Mouse (Mus musculus): ENCODE results near the gene Clasp2. TPM values are rescaled to one million over a fixed set of nuclear protein-coding genes. Genes with fewer than 3 reads are reported as not detected.
"Not testable (repeated sequence)": the region's sequence is repeated elsewhere in the genome, so short reads cannot be mapped to it uniquely, and the experiment has no call there.

The Clasp2 gene
- total RNA-seq, 2 experiments from 2014 or later, result 56.2 to 63.4 TPM

GRCm38 (mm10) chr9:113815836-113816235, 74.6 kb downstream of the Clasp2 start:
- no peak for DNase-seq

GRCm38 (mm10) chr9:113822150-113822549, 80.9 kb downstream of the Clasp2 start:
- DNase-seq, result no peak

GRCm38 (mm10) chr9:113828719-113829118, 87.4 kb downstream of the Clasp2 start:
- no peak for DNase-seq

GRCm38 (mm10) chr9:113830219-113830618, 88.9 kb downstream of the Clasp2 start:
- DNase-seq, result no peak

DNA sequence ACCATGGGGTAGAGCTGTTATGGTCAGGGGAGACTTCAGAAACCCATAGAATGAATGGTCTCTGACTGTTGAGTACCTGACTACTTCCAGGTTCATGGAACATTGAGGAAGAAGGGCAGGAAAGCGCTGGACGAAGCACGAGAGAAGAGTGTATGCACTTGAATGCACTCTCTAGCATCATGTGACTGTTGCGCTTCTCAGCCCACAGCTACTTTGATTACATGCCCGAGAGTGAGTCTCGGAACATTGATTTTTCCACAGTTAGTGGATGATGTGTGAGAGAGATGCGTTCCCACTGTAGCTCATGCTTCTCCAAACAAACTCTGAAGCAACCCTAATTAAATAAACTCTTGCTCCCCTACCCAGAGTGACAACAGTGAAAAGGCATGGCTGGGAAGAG, 92.2 kb downstream of the Clasp2 start:
- DNase-seq, result no peak

DNA sequence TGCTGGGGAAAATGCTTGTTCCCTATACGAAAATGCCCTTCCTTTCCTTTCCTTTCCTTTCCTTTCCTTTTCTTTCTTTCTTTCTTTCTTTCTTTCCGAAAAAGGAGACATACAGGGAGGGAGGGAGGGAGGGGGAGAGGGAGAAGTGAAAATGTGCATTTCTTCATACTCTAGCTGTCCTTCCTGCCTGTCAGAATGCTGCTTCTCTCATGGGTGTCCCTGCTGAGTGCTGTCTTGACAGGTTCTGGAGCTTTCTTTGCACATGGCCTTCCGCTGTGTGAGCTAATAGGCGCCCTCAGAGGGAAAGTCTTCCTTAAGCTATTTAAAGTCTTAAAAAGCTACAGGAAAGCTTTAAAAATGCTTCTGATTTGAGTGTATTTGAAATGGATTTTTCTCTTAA, 95.7 kb downstream of the Clasp2 start:
- no peak for DNase-seq

- no peak for DNase-seq
Measured at GRCm38 (mm10) chr9:113837461-113837860, 96.2 kb downstream of the Clasp2 start.

DNA sequence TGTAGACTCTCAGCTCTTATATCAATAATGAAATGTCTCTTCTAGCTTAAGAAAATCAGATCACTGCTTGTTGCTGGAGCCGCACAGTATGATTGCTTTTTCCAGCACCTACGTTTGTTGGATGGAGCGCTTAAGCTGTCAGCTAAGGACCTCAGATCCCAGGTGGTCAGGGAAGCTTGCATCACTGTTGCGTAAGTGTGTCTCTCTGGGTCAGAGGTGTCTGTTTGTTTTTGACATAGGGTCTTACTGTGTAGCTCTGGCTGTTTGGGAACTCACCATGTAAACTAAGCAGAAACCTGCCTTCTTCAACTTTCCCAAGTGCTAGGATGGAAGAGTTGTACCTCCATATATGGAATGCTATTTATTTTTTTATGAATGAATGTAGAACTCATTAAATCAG, 102.8 kb downstream of the Clasp2 start:
- no peak for DNase-seq

DNA sequence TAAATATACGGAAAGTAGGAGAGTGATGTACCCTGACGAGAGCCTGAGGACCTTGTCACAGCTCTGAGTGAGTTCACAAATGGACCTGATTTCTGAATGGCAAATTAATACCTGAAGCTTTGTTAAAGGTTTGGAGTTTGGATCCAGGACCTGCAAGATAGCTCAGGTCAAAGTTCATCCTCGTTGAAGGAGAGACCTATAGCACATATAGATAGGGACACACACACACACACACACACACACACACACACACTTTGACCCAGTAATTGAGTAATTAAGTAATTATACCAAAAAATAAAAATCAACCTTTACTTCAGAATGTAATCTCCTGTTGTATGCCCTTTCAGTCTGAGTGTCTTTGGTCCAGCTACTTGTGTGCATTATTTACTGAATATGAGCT, 114.2 kb downstream of the Clasp2 start:
- no peak for DNase-seq

DNA sequence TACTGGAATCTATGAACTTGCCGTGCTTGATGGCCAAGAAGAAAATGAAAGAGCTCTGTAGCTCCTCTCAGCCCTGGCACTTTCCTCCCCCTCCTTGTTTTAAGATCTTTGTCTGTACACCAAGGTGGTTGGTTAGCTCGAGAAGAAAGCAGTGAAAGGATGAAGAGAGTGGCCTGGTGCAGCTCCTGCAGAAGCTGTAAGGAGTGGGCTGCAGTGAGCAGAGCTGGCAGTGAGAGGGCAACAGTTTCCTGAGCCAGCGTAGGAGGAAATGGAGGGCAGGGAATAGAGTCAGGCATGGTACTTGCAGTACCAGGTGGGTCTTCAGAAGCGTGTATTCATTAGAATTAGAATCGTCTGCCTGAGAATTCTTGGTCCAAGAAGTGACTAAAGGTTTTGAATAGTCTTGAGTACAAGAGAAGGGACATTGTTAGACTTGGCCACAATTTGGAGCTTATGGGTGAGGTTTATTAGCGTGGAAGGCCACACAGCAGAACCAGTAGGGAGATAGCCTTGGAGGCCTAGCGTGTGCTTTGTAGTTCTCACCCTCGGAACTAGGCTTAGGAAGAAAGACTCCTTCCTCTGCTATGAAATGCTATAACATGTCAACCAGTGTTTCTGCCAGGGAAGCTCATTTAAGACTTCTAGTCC, 116.1 kb downstream of the Clasp2 start:
- no peak for DNase-seq

DNA sequence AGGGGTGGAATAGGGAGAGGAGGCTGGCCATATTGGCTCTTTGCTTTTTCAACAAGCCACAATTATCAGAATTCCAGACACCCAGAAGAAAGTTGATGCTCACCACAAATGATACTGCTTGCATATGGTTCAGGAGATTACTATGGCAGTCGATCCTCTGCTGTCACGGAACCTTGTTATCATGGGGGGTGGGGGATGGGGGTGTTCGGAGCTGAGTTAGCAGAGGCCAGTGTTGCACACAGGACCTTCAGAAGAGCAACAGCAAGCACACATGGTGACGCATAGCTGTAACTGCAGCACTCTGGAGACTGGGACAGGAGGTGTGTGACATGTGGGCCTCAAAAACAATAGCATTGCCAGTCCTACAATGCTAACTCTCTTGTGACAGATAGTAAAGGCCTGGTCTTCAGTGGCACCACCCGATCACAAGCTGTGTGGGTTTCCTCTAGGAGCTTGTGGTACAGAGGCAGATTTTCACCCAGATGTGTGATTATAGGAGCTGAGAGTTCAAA, 116.7 kb downstream of the Clasp2 start:
- DNase-seq, result no peak

GRCm38 (mm10) chr9:113859420-113859819, 118.1 kb downstream of the Clasp2 start:
- no peak for DNase-seq

- no peak for DNase-seq
Measured at GRCm38 (mm10) chr9:113863370-113863999, 122.2 kb downstream of the Clasp2 start.

- DNase-seq, result no peak
Measured at GRCm38 (mm10) chr9:113867951-113868350, 126.7 kb downstream of the Clasp2 start.

DNA sequence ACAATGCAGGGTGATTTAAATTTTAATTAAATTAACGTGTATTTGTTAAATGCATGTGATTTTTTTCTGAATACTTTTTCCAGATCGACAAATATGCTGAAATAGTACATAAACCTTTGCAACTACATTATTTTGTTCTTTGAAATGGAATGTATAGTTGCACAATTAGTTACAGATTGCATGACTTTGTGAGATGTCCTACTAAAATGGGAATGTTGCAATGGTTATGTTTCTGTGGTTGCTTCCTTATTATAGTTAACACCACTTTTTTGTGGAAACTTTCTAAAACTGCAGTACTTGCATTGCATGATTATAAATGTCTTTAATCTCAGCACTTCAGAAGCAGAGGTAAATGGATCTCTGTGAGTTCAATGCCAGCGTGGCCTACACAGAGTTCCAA, 153.6 kb downstream of the Clasp2 start:
- no peak for DNase-seq

DNA sequence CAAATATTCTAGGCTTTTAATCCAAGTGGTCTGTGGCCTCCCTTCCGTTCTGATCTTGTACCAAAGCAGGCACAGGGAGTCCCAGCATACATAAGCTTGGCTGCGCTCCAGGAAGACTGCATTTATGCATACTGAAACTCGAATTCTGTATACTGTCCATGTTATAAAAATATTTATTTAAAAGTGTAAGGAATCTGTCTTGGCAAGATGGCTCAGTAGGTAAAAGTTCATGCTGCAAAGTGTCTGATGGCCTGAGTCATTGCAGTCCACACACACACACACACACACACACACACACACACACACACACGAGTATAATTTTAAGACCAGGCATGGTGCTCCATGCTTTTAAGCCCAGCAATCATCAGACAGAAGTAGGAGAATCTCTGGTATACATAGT, 161.9 kb downstream of the Clasp2 start:
- DNase-seq, result peak; percentile 4 to 22

DNA sequence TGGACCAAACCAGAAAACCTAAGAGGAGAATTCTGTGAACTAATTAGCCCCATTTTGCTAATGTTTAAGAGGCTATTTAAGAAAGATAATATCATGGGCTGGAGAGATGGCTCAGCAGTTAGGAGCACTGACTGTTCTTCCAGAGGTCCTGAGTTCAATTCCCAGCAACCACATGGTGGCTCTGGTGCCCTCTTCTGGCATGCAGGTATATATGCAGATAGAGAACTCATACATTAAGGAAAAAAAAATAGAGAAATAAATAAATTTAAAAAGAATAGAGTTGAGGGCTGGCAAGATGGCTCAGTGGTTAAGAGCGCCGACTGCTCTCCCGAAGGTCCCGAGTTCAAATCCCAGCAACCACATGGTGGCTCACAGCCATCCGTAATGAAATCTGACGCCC, 163.0 kb downstream of the Clasp2 start:
- not testable (repeated sequence) for DNase-seq

DNA sequence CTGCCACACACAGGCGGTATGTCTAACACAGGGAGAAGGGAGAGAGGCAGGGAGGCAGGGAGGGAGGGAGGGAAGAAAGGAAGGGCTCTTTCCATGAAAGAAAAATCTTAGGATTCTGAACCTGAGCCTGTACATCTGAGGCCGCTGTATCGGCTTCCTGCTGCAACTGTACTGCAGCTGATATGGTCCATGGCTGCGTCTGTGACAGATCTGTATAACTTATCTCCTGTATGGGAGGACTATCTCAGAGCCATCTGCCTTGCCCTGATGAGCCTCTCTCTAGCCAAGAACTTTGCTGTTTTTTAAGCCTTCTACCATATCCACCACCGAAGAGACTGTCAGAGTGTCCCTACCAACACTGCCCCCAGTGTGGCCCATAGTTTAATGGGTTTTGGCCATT, 174.5 kb downstream of the Clasp2 start:
- no peak for DNase-seq

GRCm38 (mm10) chr9:113922677-113923076, 181.4 kb downstream of the Clasp2 start:
- no peak for DNase-seq

GRCm38 (mm10) chr9:113924883-113925282, 183.6 kb downstream of the Clasp2 start:
- no peak for DNase-seq

DNA sequence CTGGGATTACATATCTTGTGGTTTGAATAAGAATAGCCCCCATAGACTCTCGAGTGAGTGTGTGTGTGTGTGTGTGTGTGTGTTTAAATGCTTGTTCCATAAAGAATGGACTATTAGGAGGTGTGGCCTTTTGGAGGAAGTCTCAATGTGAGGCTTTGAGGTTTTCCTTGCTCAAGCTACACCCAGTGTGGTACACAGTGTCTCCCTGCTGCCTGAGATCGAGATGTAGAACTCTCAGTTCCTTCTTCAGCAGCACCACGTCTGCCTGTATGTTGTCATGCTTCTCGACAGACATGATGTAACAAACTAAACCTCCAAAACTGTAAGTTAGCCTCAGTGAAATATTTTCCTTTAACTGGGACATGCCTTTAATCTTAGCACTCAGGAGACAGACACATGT, 187.3 kb downstream of the Clasp2 start:
- peak in 1 of 2 experiments; percentile 46 for DNase-seq

- no peak for DNase-seq
Measured at GRCm38 (mm10) chr9:113929676-113930075, 188.4 kb downstream of the Clasp2 start.

DNA sequence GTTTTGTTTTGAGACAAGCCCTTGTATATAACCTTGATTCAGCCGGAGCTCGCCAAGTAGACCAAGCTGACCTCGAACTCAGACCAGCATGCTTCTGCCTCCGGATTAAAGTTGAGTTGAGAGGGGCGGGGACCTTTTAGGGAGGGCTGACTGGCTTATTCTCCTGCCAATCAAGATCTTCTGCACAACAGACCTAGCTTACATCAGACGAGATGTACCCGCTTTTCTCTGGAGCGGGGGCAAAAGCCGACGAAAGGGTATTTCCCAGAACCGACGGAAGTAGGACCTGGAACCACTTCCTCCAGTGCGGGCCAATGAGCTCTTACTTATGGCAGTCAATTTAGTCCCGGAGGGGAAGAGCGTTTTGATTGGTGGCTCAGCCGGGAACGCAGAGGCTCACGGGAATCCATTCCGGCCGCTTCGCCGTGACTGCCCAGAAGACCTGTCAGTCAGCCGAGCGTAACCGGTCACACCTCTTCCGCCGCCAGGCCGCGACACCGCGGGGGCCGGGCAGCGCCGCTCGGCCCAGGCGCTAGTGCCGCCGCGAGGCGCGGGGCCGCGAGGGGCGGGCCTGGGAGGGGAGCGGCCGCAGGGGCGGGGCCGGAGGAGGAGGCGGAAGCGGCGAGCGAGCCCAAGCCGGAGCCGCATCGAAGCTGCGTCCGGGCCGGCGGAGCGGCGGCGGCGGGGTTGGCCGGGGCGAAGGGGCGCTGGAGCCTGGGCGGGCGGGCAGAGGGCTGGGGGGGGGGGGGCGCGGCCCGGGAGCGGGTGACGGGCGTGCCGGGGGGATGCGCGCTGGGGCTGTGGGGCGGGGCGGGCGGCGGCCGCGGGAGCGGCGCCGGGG, 189.5 kb downstream of the Clasp2 start, which contains the start of gene Ubp1:
Gene Ubp1, plus strand, starts transcription at position 401 of the 841 bp plus-strand sequence.
- DNase-seq, result peak; percentile 95 to 99
